Mouse (Mus musculus) neural tube, embryonic 13.5 days (tissue): ENCODE data around the gene Abcg1. TPM values are rescaled to one million over a fixed set of nuclear protein-coding genes. Genes with fewer than 3 reads are reported as not detected.

Experiments
- polyA plus RNA-seq: library from polyadenylated mRNA; unstranded; fragments of >200 nt; fragmentation: Nextera tagmentation; extraction: Ambion mirVana; gene quantifications from 2 replicates; pipeline ENCODE4 v1.2.1, GENCODE M21; 2015

Gene Abcg1
- polyA plus RNA-seq, 1 experiment from 2014 or later: 16.7 TPM

Other genes starting within 250 kb of the Abcg1 start
- 0.43 and 0.53 TPM in 2 replicates for gene Glp1r, start 155.9 kb upstream of the Abcg1 start, polyA plus RNA-seq
- 0.48 TPM in 1 of 2 replicates, not detected in the other for gene Umodl1, start 103.0 kb upstream of the Abcg1 start, polyA plus RNA-seq
- 2.8 and 3.0 TPM in 2 replicates for gene Tff3, start 72.0 kb downstream of the Abcg1 start, polyA plus RNA-seq
- not detected in 2 replicates for gene Tff2, start 86.6 kb downstream of the Abcg1 start, polyA plus RNA-seq
- gene Tff1, start 107.6 kb downstream of the Abcg1 start, polyA plus RNA-seq: not detected in 2 replicates
- not detected in 2 replicates for gene Tmprss3, start 141.3 kb downstream of the Abcg1 start, polyA plus RNA-seq
- not detected in 2 replicates for gene Ubash3a, start 150.2 kb downstream of the Abcg1 start, polyA plus RNA-seq
- 2.2 and 2.3 TPM in 2 replicates for gene Rsph1, start 219.7 kb downstream of the Abcg1 start, polyA plus RNA-seq
- 13.3 and 14.6 TPM in 2 replicates for gene Slc37a1, start 229.1 kb downstream of the Abcg1 start, polyA plus RNA-seq